Mouse (Mus musculus): ENCODE results near the gene Mfsd6. TPM values are rescaled to one million over a fixed set of nuclear protein-coding genes. Genes with fewer than 3 reads are reported as not detected.
A peak's percentile ranks its signal among the peaks of the same experiment; 100 is the strongest.

Mfsd6 gene
- polyA plus RNA-seq, 1 experiment from 2014 or later: 11.7 TPM

GRCm38 (mm10) chr1:52683550-52683949 lies 43.7 kb downstream of the Mfsd6 start:
- Histone ChIP-seq H3K4me1 (ENCODE audit: control insufficient read depth, insufficient read depth, low read depth, low read length) (no peaks in the 10 kb centered on the region), H3K9me3 (ENCODE audit: control insufficient read depth, low read length) (no peaks in the 10 kb centered on the region), H3K4me2 (ENCODE audit: low read length) (no peak overlapping the region), H3K27me3 (replicated peaks; ENCODE audit: control insufficient read depth, insufficient read depth, low read length) (no peaks in the 10 kb centered on the region), H3K9ac (ENCODE audit: low read depth, low read length) (no peak overlapping the region), H3K4me3 (ENCODE audit: low read length) (no peak overlapping the region), H3K36me3 (ENCODE audit: control insufficient read depth, insufficient read depth, low read length) (no peaks in the 10 kb centered on the region), H3K27ac (ENCODE audit: low read depth, low read length) (no peak overlapping the region)
- 75% methylated on average over 4 of the region's 4 CpGs for WGBS
- no peak for ATAC-seq

GRCm38 (mm10) chr1:52676621-52677020 lies 50.6 kb downstream of the Mfsd6 start:
- Histone ChIP-seq H3K4me3 (ENCODE audit: low read length) (no peak overlapping the region), H3K27me3 (replicated peaks; ENCODE audit: control insufficient read depth, insufficient read depth, low read length) (no peaks in the 10 kb centered on the region), H3K27ac (ENCODE audit: low read depth, low read length) (no peak overlapping the region), H3K4me2 (ENCODE audit: low read length) (no peak overlapping the region), H3K9me3 (ENCODE audit: control insufficient read depth, low read length) (no peaks in the 10 kb centered on the region), H3K36me3 (ENCODE audit: control insufficient read depth, insufficient read depth, low read length) (no peaks in the 10 kb centered on the region), H3K4me1 (ENCODE audit: control insufficient read depth, insufficient read depth, low read depth, low read length) (no peaks in the 10 kb centered on the region), H3K9ac (ENCODE audit: low read depth, low read length) (no peak overlapping the region)
- peak; percentile 72 for ATAC-seq
- WGBS: 56% methylated on average over 3 of the region's 3 CpGs

- H3K27me3 ChIP-seq (replicated peaks; ENCODE audit: control insufficient read depth, insufficient read depth, low read length): no peaks in the 10 kb centered on the region
- no peak overlapping the region for H3K4me3 ChIP-seq (ENCODE audit: low read length)
- H3K9ac ChIP-seq (ENCODE audit: low read depth, low read length): no peak overlapping the region
- no peak overlapping the region for H3K4me2 ChIP-seq (ENCODE audit: low read length)
- WGBS: 76% methylated on average over 7 of the region's 7 CpGs
- no peaks in the 10 kb centered on the region for H3K9me3 ChIP-seq (ENCODE audit: control insufficient read depth, low read length)
- no peaks in the 10 kb centered on the region for H3K4me1 ChIP-seq (ENCODE audit: control insufficient read depth, insufficient read depth, low read depth, low read length)
- H3K36me3 ChIP-seq (ENCODE audit: control insufficient read depth, insufficient read depth, low read length): no peaks in the 10 kb centered on the region
- H3K27ac ChIP-seq (ENCODE audit: low read depth, low read length): no peak overlapping the region
- ATAC-seq: peak; percentile 25; the same call in 1 of the 2 replicates
Observed at GRCm38 (mm10) chr1:52675561-52676551, 51.4 kb downstream of the Mfsd6 start.

DNA sequence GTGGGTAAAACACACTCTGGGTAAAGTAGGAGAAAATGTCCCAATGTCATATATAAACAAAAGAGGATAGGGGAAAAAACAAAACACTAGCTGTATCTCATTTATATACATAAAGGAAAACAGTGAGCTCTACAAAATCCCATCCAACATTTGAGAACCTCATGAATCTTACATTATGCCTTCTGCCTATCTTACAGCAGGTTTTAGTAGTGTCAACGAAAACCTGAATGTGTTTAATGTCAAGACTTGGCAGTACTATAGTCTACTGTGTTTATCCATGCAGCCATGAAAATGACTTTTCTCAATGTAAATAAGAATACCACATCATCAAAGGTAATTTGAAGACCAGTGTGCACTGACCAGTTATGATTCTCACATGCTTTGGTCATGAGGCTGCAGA lies 57.3 kb downstream of the Mfsd6 start:
- no peaks in the 10 kb centered on the region for H3K36me3 ChIP-seq (ENCODE audit: control insufficient read depth, insufficient read depth, low read length)
- no peak overlapping the region for H3K4me2 ChIP-seq (ENCODE audit: low read length)
- H3K9ac ChIP-seq (ENCODE audit: low read depth, low read length): no peak overlapping the region
- no peaks in the 10 kb centered on the region for H3K27me3 ChIP-seq (replicated peaks; ENCODE audit: control insufficient read depth, insufficient read depth, low read length)
- H3K9me3 ChIP-seq (ENCODE audit: control insufficient read depth, low read length): no peaks in the 10 kb centered on the region
- H3K4me3 ChIP-seq (ENCODE audit: low read length): no peak overlapping the region
- 81% methylated on average over 1 of the region's 1 CpGs for WGBS
- no peak overlapping the region for H3K27ac ChIP-seq (ENCODE audit: low read depth, low read length)
- ATAC-seq: no peak
- H3K4me1 ChIP-seq (ENCODE audit: control insufficient read depth, insufficient read depth, low read depth, low read length): no peaks in the 10 kb centered on the region

DNA sequence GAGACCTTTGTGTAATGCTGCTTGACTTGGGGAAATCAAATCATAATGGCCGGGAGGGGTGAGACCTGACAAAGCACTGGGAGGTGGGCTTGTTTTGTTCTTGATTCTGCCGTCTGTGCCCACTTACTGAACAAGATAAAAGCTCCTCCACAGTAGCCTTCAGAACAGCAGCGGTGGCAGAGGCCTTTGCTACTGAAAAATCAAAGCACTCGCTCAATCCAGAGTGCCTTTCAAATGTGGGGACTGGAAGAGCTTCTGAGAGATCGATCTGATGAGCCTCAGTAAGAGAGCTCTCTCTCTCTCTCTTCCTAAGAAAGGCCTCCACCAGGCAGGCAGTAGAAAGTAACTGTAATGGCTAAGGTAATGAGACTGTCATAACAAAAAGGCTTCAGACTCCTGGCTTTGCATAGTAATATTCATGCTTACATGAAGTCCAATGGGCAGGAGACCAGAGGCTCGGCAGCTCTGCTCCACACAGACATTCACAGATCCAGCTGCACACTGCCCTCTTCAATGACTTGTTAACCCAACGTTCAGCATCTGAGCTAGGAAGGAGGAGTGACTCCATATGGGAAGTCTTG lies 58.4 kb downstream of the Mfsd6 start:
- H3K4me2 ChIP-seq (ENCODE audit: low read length): no peak overlapping the region
- no peaks in the 10 kb centered on the region for H3K36me3 ChIP-seq (ENCODE audit: control insufficient read depth, insufficient read depth, low read length)
- H3K4me3 ChIP-seq (ENCODE audit: low read length): no peak overlapping the region
- no peak overlapping the region for H3K9ac ChIP-seq (ENCODE audit: low read depth, low read length)
- ATAC-seq: no peak
- H3K27me3 ChIP-seq (replicated peaks; ENCODE audit: control insufficient read depth, insufficient read depth, low read length): no peaks in the 10 kb centered on the region
- H3K27ac ChIP-seq (ENCODE audit: low read depth, low read length): no peak overlapping the region
- no peaks in the 10 kb centered on the region for H3K4me1 ChIP-seq (ENCODE audit: control insufficient read depth, insufficient read depth, low read depth, low read length)
- 26% methylated on average over 7 of the region's 7 CpGs for WGBS
- H3K9me3 ChIP-seq (ENCODE audit: control insufficient read depth, low read length): no peaks in the 10 kb centered on the region

DNA sequence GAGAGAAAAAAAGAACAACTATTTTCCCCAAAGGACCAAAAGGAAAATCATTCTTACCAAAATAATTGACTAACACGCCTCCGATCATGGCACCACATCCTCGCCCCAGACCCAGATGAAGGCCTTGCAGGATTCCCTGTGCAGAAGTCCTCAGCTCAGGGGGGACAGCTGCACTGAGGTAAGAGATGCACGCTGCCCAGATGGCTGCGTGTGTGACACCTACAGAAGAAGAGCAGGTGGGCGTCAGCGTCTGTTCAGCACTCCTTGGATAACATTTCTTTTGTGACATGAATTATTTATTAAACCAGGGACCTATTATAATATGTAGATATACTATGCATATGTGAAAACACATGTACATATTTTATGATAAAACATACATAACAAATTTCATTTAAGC lies 64.0 kb downstream of the Mfsd6 start:
- Histone ChIP-seq H3K9me3 (ENCODE audit: control insufficient read depth, low read length) (no peaks in the 10 kb centered on the region), H3K4me1 (ENCODE audit: control insufficient read depth, insufficient read depth, low read depth, low read length) (no peaks in the 10 kb centered on the region), H3K9ac (ENCODE audit: low read depth, low read length) (no peak overlapping the region), H3K4me3 (ENCODE audit: low read length) (no peak overlapping the region), H3K4me2 (ENCODE audit: low read length) (no peak overlapping the region), H3K27me3 (replicated peaks; ENCODE audit: control insufficient read depth, insufficient read depth, low read length) (no peaks in the 10 kb centered on the region), H3K27ac (ENCODE audit: low read depth, low read length) (no peak overlapping the region), H3K36me3 (ENCODE audit: control insufficient read depth, insufficient read depth, low read length) (no peaks in the 10 kb centered on the region; the same call in 1 of the 2 replicates)
- 78% methylated on average over 7 of the region's 7 CpGs for WGBS
- ATAC-seq: 0 out of 2 replicates have a peak, but pooled peaks have one; percentile 37

GRCm38 (mm10) chr1:52660765-52661164 lies 66.5 kb downstream of the Mfsd6 start:
- H3K4me3 ChIP-seq (ENCODE audit: low read length): no peak overlapping the region
- WGBS: 80% methylated on average over 12 of the region's 12 CpGs
- no peak; the same call in 1 of the 2 replicates for ATAC-seq
- H3K27me3 ChIP-seq (replicated peaks; ENCODE audit: control insufficient read depth, insufficient read depth, low read length): no peaks in the 10 kb centered on the region
- no peak overlapping the region for H3K27ac ChIP-seq (ENCODE audit: low read depth, low read length)
- no peak overlapping the region for H3K9ac ChIP-seq (ENCODE audit: low read depth, low read length)
- H3K4me1 ChIP-seq (ENCODE audit: control insufficient read depth, insufficient read depth, low read depth, low read length): no peaks in the 10 kb centered on the region
- H3K9me3 ChIP-seq (ENCODE audit: control insufficient read depth, low read length): no peaks in the 10 kb centered on the region
- H3K4me2 ChIP-seq (ENCODE audit: low read length): no peak overlapping the region
- H3K36me3 ChIP-seq (ENCODE audit: control insufficient read depth, insufficient read depth, low read length): peaks cover 4% of the 10 kb centered on the region; the same call in 1 of the 2 replicates

DNA sequence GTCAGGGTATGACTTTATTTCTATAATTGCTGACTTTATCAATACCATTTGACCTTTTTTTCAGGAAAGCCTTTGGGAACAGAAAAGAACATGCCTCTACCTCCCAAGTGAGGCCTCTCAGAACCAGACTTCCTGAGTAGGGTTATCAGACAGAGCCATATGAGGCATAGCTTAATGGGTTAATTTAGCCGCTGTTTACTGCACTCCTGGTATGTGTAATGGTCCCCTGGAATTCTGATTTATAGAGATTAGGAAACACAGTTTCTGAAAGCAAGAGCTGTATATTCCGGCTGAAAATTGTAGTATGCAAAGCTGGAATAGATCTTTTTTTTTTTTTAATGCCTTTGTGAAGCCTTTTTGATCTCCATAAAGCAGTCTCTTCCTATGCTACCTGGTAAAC lies 67.0 kb downstream of the Mfsd6 start:
- 87% methylated on average over 2 of the region's 2 CpGs for WGBS
- H3K36me3 ChIP-seq (ENCODE audit: control insufficient read depth, insufficient read depth, low read length): peaks cover 4% of the 10 kb centered on the region; the same call in 1 of the 2 replicates

DNA sequence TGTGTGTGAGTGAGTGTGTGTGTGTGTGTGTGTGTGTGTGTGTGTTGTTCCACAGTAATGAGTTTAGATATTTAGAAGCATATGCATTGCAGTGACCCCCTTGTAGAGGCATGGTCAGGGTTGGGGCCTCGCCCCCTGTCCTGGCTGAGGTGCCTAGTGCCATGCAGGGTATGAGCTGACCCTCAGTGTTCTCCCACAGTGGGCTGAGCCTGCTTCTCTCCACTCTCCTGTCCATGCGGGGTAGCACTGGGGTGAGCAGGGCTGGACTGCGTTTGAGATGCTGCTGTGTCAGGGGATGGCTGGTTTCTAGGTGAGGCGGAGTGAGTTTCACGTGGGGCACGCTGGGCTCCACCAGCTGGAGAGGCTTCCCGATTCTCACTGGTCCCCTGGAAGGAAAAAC lies 69.1 kb downstream of the Mfsd6 start:
- H3K4me1 ChIP-seq (ENCODE audit: control insufficient read depth, insufficient read depth, low read depth, low read length): no peaks in the 10 kb centered on the region
- H3K27me3 ChIP-seq (replicated peaks; ENCODE audit: control insufficient read depth, insufficient read depth, low read length): no peaks in the 10 kb centered on the region
- H3K9ac ChIP-seq (ENCODE audit: low read depth, low read length): no peak overlapping the region
- no peak overlapping the region for H3K4me2 ChIP-seq (ENCODE audit: low read length)
- ATAC-seq: no peak
- peaks cover 4% of the 10 kb centered on the region; the same call in 1 of the 2 replicates for H3K36me3 ChIP-seq (ENCODE audit: control insufficient read depth, insufficient read depth, low read length)
- H3K4me3 ChIP-seq (ENCODE audit: low read length): no peak overlapping the region
- no peaks in the 10 kb centered on the region for H3K9me3 ChIP-seq (ENCODE audit: control insufficient read depth, low read length)
- 86% methylated on average over 7 of the region's 7 CpGs for WGBS
- no peak overlapping the region for H3K27ac ChIP-seq (ENCODE audit: low read depth, low read length)

More for the DNA sequence above, 67.0 kb downstream of the Mfsd6 start:
- H3K9me3 ChIP-seq (ENCODE audit: control insufficient read depth, low read length): no peaks in the 10 kb centered on the region
- no peak overlapping the region for H3K4me3 ChIP-seq (ENCODE audit: low read length)
- no peaks in the 10 kb centered on the region for H3K27me3 ChIP-seq (replicated peaks; ENCODE audit: control insufficient read depth, insufficient read depth, low read length)
- no peak for ATAC-seq
- H3K27ac ChIP-seq (ENCODE audit: low read depth, low read length): no peak overlapping the region
- H3K4me1 ChIP-seq (ENCODE audit: control insufficient read depth, insufficient read depth, low read depth, low read length): no peaks in the 10 kb centered on the region
- H3K4me2 ChIP-seq (ENCODE audit: low read length): no peak overlapping the region
- H3K9ac ChIP-seq (ENCODE audit: low read depth, low read length): no peak overlapping the region
